Mouse (Mus musculus) central nervous system, embryonic 14 days (tissue): Measurements from ENCODE around the gene Mpst. TPM values are rescaled to one million over a fixed set of nuclear protein-coding genes. Genes with fewer than 3 reads are reported as not detected.

Source experiments
- polyA plus RNA-seq: library from polyadenylated mRNA; depleted of rRNA; stranded (reverse); fragments of >200 nt; gene quantifications from 2 replicates; pipeline ENCODE4 v1.2.3, GENCODE M21; 2012; rRNA removed

The Mpst gene
- polyA plus RNA-seq = 76.1 and 98.9 TPM in 2 replicates

GRCm38 (mm10) chr15:78406293-78406934 is at the start of gene Mpst:
TSS of gene Mpst (plus strand) at chr15:78406416.

GRCm38 (mm10) chr15:78395478-78395962 is 10.7 kb upstream of the Mpst start, which contains the start of gene Tex33:
TSS of gene Tex33 (minus strand) at chr15:78395912.

GRCm38 (mm10) chr15:78405517-78406211 is 552 bp upstream of the Mpst start, which contains the start of gene Tst:
TSS of gene Tst (minus strand) at chr15:78405907.

GRCm38 (mm10) chr15:78428391-78429138 is 22.3 kb downstream of the Mpst start, which contains the start of gene Kctd17:
TSS of gene Kctd17 (plus strand) at chr15:78428564.

Other genes with a start within 250 kb of the Mpst start
- 50.7 and 55.9 TPM in 2 replicates for gene Ift27, start 232.3 kb upstream of the Mpst start, polyA plus RNA-seq
- gene Pvalb, start 200.0 kb upstream of the Mpst start, polyA plus RNA-seq = 1.8 and 4.5 TPM in 2 replicates
- gene Ncf4, start 161.6 kb upstream of the Mpst start, polyA plus RNA-seq = 1.8 and 2.5 TPM in 2 replicates
- 0.61 and 0.89 TPM in 2 replicates for gene Csf2rb2, start 100.7 kb upstream of the Mpst start, polyA plus RNA-seq
- 1.2 and 1.9 TPM in 2 replicates for gene Csf2rb, start 80.7 kb upstream of the Mpst start, polyA plus RNA-seq
- gene Tex33, start 10.5 kb upstream of the Mpst start, polyA plus RNA-seq = 0.16 TPM in 1 of 2 replicates, not detected in the other
- gene Tst, start 509 bp upstream of the Mpst start, polyA plus RNA-seq = 11.1 and 12.4 TPM in 2 replicates
- gene Kctd17, start 22.1 kb downstream of the Mpst start, polyA plus RNA-seq = 257 and 286 TPM in 2 replicates
- gene Tmprss6, start 62.2 kb downstream of the Mpst start, polyA plus RNA-seq = 0.22 and 0.23 TPM in 2 replicates
- 0.10 and 0.18 TPM in 2 replicates for gene Il2rb, start 88.9 kb downstream of the Mpst start, polyA plus RNA-seq
- 13.6 and 27.7 TPM in 2 replicates for gene C1qtnf6, start 125.0 kb downstream of the Mpst start, polyA plus RNA-seq
- gene Sstr3, start 138.3 kb downstream of the Mpst start, polyA plus RNA-seq = 1.4 and 3.2 TPM in 2 replicates
- gene Rac2, start 166.4 kb downstream of the Mpst start, polyA plus RNA-seq = 11.1 and 11.7 TPM in 2 replicates
- 6.1 and 6.3 TPM in 2 replicates for gene Cyth4, start 190.6 kb downstream of the Mpst start, polyA plus RNA-seq